Mouse (Mus musculus): ENCODE results near the gene Gramd4. TPM values are rescaled to one million over a fixed set of nuclear protein-coding genes. Genes with fewer than 3 reads are reported as not detected.

Gene Gramd4
- polyA plus RNA-seq, 1 experiment from 2014 or later = 17.4 TPM

DNA sequence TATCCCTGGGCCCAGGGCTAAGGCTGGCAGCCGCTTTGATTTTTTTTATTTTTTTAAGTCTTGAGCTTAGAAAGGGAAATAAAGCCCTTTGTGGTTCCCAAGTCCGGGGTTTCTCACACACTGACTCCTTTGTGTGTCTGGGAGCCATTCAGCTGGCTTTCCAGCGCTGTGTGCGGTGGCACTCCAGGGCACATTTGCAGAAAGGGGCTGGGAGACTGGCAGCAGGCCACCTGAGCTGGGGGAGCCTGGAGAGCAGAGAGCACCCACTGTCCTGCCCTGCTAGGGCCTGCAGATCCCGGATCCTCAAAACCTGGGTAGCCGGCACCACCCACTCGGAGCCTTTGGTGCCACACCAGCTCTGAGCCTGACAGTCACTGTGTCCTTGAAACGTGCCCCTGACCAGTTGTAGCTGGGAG is 28.8 kb downstream of the Gramd4 start:
- Histone ChIP-seq H3K27me3 (no peaks in the 10 kb centered on the region), H3K36me3 (no peaks in the 10 kb centered on the region), H3K27ac (peak overlapping the region; percentile 88), H3K9ac (no peak overlapping the region), H3K4me1 (peaks cover 99% of the 10 kb centered on the region), H3K4me2 (peak overlapping the region; percentile 38; the same call in 1 of the 2 replicates), H3K9me3 (replicated peaks) (no peaks in the 10 kb centered on the region), H3K4me3 (replicated peaks) (no peak overlapping the region)
- 47% methylated on average over 8 of the region's 8 CpGs for WGBS
- ATAC-seq (replicated peaks; ENCODE audit: low FRiP score) = no peak

GRCm38 (mm10) chr15:86087591-86088149 is 30.2 kb downstream of the Gramd4 start:
- Histone ChIP-seq H3K9ac (no peak overlapping the region), H3K4me2 (no peak overlapping the region), H3K27ac (peak overlapping the region; percentile 58), H3K9me3 (replicated peaks) (no peaks in the 10 kb centered on the region), H3K36me3 (peaks cover 3% of the 10 kb centered on the region; the same call in 1 of the 2 replicates), H3K27me3 (no peaks in the 10 kb centered on the region), H3K4me3 (replicated peaks) (no peak overlapping the region), H3K4me1 (peaks cover 99% of the 10 kb centered on the region)
- WGBS = 56% methylated on average over 14 of the region's 14 CpGs
- ATAC-seq (replicated peaks; ENCODE audit: low FRiP score) = no peak

DNA sequence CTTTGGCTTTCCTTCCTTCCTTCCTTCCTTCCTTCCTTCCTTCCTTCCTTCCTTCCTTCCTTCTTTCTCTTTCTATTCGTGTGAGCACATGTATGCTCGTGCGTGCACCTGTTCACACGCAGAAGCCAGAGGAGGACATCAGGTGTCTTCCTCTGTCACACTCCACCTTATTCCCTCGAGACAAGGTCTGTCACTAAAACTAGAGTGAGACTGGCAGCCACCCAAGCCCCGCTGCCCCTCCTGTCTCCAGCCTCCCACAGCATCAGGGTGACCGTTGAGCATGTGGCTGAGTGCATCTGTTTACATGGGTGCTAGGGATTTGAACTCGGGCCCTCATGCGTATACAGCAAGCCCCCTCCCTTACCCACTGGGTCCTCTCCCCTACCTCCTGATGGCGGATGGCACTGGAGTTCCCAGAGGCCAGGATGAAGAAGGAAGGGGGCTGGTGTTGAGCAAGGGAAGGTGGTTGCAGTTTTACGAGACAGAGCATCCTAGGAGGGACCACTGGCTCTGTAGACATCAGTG is 30.8 kb downstream of the Gramd4 start:
- no peaks in the 10 kb centered on the region for H3K27me3 ChIP-seq
- H3K36me3 ChIP-seq = peaks cover 3% of the 10 kb centered on the region; the same call in 1 of the 2 replicates
- H3K4me1 ChIP-seq = peaks cover 96% of the 10 kb centered on the region
- no peak overlapping the region for H3K4me3 ChIP-seq (replicated peaks)
- H3K9ac ChIP-seq = no peak overlapping the region
- peak overlapping the region; percentile 58; the same call in 1 of the 2 replicates for H3K27ac ChIP-seq
- H3K9me3 ChIP-seq (replicated peaks) = no peaks in the 10 kb centered on the region
- H3K4me2 ChIP-seq = no peak overlapping the region
- 80% methylated on average over 11 of the region's 11 CpGs for whole genome bisulfite sequencing
- ATAC-seq (replicated peaks; ENCODE audit: low FRiP score) = no peak

- Histone ChIP-seq H3K4me2 (peak overlapping the region; percentile 24; the same call in 1 of the 2 replicates), H3K4me3 (replicated peaks) (no peak overlapping the region), H3K9ac (no peak overlapping the region), H3K9me3 (replicated peaks) (no peaks in the 10 kb centered on the region), H3K4me1 (peaks cover 87% of the 10 kb centered on the region), H3K27me3 (no peaks in the 10 kb centered on the region), H3K36me3 (peaks cover 7% of the 10 kb centered on the region), H3K27ac (peak overlapping the region; percentile 91)
- ATAC-seq (replicated peaks; ENCODE audit: low FRiP score) = no peak
- WGBS = 38% methylated on average over 13 of the region's 13 CpGs
These were observed 31.7 kb downstream of the Gramd4 start for GRCm38 (mm10) chr15:86089091-86089744.

GRCm38 (mm10) chr15:86089991-86090529 is 32.6 kb downstream of the Gramd4 start:
- Histone ChIP-seq H3K9ac (no peak overlapping the region), H3K4me1 (peaks cover 84% of the 10 kb centered on the region), H3K36me3 (peaks cover 8% of the 10 kb centered on the region), H3K27ac (peak overlapping the region; percentile 91), H3K27me3 (no peaks in the 10 kb centered on the region), H3K4me2 (peak overlapping the region; percentile 24), H3K4me3 (replicated peaks) (no peak overlapping the region), H3K9me3 (replicated peaks) (no peaks in the 10 kb centered on the region)
- 8% methylated on average over 11 of the region's 11 CpGs for WGBS
- ATAC-seq (replicated peaks; ENCODE audit: low FRiP score) = peak; percentile 84

DNA sequence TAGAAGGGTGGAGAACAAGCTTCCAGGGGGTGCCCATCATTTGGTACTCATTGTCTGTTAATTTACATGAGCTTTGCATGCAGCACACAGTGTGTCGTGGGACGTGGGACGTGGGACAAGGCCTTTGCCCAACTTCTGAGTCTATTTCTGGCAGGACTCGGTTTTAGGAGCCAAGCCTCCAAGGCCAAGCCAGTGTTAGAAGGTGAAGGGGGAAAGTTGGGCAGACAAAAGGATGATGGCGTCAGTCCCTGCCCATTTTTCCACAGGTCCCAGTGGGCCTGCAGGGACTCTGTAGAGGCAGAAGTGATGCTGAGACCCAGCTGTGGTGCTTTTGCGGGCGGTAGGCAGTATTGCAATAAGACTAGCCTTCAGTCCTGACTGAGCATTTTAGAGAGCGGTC is 33.1 kb downstream of the Gramd4 start:
- Histone ChIP-seq H3K4me1 (peaks cover 79% of the 10 kb centered on the region), H3K36me3 (peaks cover 8% of the 10 kb centered on the region), H3K27me3 (no peaks in the 10 kb centered on the region), H3K27ac (peak overlapping the region; percentile 91), H3K9me3 (replicated peaks) (no peaks in the 10 kb centered on the region), H3K4me2 (peak overlapping the region; percentile 24; the same call in 1 of the 2 replicates), H3K9ac (0 out of 2 replicates have a peak overlapping the region, but pooled peaks have one; percentile 2), H3K4me3 (replicated peaks) (no peak overlapping the region)
- ATAC-seq (replicated peaks; ENCODE audit: low FRiP score) = no peak
- 74% methylated on average over 8 of the region's 8 CpGs for WGBS

- Histone ChIP-seq H3K27me3 (no peaks in the 10 kb centered on the region), H3K27ac (peak overlapping the region; percentile 91), H3K36me3 (peaks cover 8% of the 10 kb centered on the region), H3K4me1 (peaks cover 73% of the 10 kb centered on the region), H3K9me3 (replicated peaks) (no peaks in the 10 kb centered on the region), H3K4me2 (no peak overlapping the region), H3K4me3 (replicated peaks) (no peak overlapping the region), H3K9ac (0 out of 2 replicates have a peak overlapping the region, but pooled peaks have one; percentile 2)
- no peak for ATAC-seq (replicated peaks; ENCODE audit: low FRiP score)
- 83% methylated on average over 23 of the region's 23 CpGs for WGBS
These were observed 33.9 kb downstream of the Gramd4 start for GRCm38 (mm10) chr15:86091201-86091997.

- Histone ChIP-seq H3K36me3 (peaks cover 8% of the 10 kb centered on the region), H3K27ac (peak overlapping the region; percentile 91), H3K9me3 (replicated peaks) (no peaks in the 10 kb centered on the region), H3K4me1 (peaks cover 67% of the 10 kb centered on the region), H3K4me3 (replicated peaks) (no peak overlapping the region), H3K4me2 (no peak overlapping the region), H3K27me3 (no peaks in the 10 kb centered on the region), H3K9ac (no peak overlapping the region)
- no peak for ATAC-seq (replicated peaks; ENCODE audit: low FRiP score)
- 78% methylated on average over 12 of the region's 12 CpGs for WGBS
These were observed 34.6 kb downstream of the Gramd4 start for GRCm38 (mm10) chr15:86091998-86092670.

DNA sequence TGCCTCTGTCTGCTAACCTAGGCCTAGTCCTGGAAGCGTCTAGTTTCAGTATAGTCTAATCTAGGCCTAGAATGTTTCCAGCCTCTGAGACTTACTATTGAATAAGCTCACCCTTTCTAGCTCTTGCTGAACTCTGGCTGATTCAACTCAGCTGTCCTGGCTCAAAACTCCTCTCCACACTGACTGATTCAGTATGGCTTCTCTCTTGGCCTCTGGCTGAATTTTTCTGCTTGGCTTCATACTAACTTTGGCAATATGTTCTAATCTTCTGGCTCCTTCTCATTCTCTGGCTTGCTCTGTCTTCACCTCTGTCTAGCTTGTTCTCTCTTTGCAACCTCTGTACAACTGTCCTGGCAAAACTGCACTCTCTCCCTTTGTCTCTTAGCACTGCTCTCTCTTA is 35.7 kb downstream of the Gramd4 start:
- ATAC-seq (replicated peaks; ENCODE audit: low FRiP score) = no peak
- 88% methylated on average over 1 of the region's 1 CpGs for WGBS
- H3K9me3 ChIP-seq (replicated peaks) = no peaks in the 10 kb centered on the region
- no peak overlapping the region for H3K9ac ChIP-seq
- no peaks in the 10 kb centered on the region for H3K27me3 ChIP-seq
- no peak overlapping the region for H3K4me3 ChIP-seq (replicated peaks)
- H3K4me1 ChIP-seq = peaks cover 56% of the 10 kb centered on the region
- H3K4me2 ChIP-seq = no peak overlapping the region
- peak overlapping the region; percentile 25; the same call in 1 of the 2 replicates for H3K27ac ChIP-seq
- peaks cover 8% of the 10 kb centered on the region for H3K36me3 ChIP-seq

DNA sequence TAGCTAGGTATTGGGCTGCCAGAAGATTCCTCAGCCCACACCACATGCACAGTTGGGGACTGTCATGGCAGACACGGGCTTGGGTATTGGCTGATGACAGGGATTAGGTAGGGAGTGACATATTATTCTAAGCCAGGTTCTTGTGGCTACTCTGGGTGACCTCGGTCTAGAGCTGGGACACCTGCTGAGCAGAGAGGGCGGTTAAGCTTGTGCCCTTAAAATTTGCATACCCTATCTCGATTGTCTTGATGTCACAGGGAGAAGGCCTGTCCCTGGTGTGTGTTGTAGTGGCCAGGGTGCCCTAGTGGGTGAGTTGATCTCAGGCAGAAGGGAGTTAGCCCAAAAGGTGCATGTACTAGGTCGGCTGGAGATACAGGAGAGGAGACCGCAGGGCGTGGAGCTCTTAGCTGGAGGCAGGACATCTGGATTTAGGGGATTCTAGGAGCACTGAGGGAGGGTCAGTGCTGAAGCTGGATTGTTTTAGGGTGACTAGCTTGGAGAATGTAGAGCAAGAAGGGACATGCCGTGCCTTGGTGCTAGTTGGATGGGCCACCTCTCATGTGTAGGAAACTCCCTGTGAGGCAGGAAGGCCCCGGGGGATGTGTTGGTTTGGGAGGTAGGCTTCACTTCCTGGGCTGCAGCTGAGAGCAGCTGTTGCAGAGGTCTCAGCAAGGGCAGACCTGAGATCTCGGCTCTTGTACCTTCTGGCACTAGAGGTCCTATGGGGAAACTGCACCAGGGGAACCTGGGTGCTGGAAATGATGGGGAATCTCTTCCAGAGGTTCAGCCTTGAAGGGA is 37.0 kb downstream of the Gramd4 start:
- no peak for ATAC-seq (replicated peaks; ENCODE audit: low FRiP score)
- no peak overlapping the region for H3K9ac ChIP-seq

More for the DNA sequence above, 37.0 kb downstream of the Gramd4 start:
- 71% methylated on average over 10 of the region's 10 CpGs for WGBS
- Histone ChIP-seq H3K36me3 (peaks cover 8% of the 10 kb centered on the region), H3K27me3 (no peaks in the 10 kb centered on the region), H3K27ac (no peak overlapping the region), H3K4me2 (no peak overlapping the region), H3K9me3 (replicated peaks) (no peaks in the 10 kb centered on the region), H3K4me3 (replicated peaks) (no peak overlapping the region), H3K4me1 (peaks cover 45% of the 10 kb centered on the region)

Data from kidney, embryonic 15.5 days (tissue).